Mouse (Mus musculus) adrenal gland (tissue): Measurements from ENCODE around the gene Ehbp1.

Experiments
- intact Hi-C: fragments of 180-260 bp; cut with DNase I; formaldehyde crosslinking; loops from one replicate; pipeline ENCODE4 v1.15.1; 2025

Gene Ehbp1

DNA sequence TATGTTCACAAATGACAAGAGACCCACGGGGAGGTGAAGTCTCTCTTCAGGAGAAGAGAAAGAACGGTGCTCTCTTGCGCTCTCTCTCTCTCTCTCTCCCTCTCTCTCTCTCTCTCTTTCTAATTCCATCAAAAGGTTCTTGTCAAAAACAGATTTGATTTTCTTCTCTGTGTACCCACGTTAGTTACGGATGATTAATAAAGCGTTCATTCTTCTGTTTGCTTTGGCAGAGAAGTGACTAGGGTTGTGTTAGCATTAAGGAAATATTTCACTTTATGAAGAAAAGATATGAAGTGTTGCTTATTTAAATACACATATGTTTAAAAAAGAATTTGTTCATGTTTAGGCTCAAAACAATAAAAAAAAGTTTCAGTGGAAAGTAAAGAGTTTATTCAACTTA is 143.7 kb downstream of the Ehbp1 start:
- intact Hi-C loops: no loop called here

DNA sequence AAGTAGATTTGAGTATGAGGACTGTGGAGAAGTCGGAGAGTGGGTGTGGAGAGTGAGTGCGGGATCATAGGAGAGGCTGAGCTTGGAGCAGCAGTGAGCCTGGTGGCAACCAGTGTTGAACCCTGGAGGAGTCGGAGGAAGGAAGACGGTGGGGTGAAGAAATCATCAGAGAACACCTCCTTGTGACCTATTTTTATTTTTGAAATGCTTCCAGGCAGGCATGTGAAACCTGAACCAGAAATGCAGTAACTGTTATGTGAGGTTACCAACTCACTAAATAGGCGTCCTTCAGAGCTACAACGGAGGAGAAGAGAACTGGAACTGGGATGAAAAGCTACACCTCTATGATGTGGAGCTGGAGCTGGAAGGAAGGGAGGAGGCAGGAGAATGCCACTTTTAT is 144.2 kb downstream of the Ehbp1 start:
- intact Hi-C loops: no loop called here

DNA sequence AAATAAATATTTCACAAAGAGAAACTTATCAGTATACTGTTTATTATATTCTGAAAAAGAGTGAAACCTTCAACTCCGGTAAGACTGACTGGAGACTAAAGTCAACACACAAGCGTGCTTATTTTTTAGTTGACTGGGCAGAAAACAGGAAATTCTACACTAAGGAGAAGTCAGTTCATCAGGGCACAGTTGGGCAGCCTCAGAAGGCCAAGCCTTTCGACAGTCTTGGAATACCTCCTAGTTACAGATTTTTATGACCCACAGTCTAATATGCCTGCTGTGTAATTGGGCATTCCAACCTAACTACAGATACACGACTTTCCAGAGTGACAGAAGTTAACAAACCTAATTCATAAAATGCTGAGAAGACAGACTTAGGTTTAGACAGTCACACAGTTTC is 145.3 kb downstream of the Ehbp1 start:
- intact Hi-C loops: no loop called here

DNA sequence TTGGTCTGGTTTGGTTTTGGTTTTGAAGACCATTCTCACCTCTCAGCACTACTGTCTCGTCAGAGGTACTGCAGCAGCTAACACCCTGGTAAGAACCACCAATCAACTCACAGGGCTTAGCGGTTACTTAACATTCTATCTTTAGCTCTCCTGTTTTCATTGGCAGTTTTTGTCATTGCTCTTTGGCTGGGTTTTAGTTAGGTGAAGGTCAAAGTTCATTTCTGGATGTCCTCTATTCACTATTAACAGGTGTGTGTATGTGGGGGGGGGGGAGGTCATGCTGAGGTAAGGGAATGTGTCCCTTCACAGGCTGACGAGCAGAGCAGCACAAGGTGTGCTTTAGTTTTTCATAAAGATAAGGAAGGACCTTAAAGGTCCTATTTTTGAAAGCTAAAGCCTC is 147.5 kb downstream of the Ehbp1 start:
- intact Hi-C loops: no loop called here

DNA sequence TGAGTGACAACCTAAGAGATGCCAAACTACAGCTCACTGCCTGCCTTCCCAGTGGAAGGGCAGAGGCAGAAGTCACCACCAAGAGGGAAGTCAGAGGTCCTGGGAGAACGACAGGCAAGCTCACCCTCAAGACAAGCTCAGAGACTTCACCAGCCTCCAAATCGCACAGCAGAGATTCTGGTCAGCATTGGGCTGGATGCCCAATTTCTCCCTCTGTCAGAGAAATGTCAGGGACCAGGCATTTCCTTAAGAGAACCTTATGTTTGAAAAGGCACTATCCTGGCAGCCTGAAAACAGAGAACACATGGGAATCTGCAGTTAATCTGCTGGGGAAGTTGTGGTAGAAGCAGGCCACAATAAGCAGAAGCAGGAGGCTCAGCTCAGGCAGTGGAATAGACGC is 151.5 kb downstream of the Ehbp1 start:
- intact Hi-C loops: no loop called here

DNA sequence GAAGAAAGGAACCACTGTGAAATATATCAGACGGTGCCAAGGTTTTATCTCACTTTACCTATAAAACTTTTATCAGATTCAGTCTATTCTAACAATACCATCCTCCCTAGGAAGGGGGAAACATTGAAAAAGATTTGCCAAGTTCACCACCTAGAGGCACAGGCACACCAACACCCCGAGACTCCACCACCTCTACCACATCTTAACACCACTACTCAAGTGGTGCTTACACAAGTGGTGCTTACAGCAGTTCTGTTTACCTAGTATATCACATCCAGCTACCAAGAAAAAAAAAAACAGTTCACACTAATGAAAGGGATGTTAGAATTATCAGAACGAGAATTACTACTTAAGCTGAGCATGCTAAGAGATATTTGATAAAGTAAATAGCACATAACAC is 152.1 kb downstream of the Ehbp1 start:
- intact Hi-C loops: no loop called here

DNA sequence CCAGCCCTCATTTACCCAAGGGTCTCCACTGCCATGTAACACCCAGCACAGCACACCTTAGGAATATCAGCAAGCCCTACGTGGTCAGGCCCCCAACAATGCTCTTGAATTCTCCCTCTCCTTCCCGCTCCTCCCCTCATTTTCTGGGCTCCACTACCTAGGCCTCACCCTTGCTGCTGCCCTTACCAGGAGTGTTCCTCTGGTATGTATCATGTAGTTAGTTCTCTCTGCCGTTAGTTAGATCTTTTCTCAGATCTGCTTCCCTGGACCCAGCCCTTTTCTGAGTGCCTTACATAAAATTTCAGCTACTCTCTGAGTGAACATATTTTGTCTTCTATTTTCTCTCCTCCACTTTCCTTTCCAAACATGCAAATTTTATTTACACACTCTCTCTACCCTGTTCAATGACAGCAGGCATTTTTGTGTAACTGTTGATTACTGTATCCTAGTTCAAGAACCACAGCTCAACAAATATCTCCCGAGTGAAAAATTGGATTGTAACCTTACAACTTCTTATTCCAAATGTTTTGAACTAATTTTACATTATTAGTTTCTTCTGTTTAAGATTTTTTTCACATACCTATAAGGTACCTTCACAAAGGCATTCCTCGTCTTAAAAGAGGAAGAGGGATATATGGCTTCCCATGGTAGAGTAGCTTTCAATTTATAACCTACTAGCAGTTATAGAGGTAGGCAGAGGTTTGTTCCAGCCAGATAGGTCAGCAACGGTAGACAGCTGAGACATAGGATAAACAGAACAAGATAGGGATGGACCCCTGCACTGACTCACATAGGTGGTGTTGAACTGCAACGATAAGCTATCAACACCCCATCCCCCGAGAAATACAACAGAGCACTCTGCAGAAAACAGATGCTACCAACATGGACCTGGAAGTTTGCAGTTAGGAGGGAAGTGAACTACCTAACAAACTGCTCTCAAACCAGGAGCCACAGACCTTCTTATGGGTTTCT is 160.3 kb downstream of the Ehbp1 start:
- intact Hi-C loops: no loop called here

DNA sequence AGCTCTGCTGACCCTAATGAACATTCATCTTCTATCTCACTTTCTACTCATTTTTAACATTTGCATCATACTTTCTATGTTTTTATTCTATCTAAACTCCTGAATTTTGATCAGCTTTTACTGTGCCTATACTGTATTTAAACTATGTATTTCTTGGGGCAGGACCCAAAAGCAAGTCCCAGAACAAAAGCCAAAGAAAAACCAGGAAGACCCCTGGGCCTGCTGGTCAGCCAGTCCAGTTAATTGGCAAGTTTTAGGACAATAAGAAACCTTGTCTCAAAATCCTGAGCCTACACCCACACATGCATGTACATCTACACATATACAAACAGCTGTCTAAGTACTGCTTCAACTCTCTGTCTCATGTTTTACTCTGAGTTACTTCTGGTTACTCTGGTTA is 161.9 kb downstream of the Ehbp1 start:
- intact Hi-C loops: no loop called here

DNA sequence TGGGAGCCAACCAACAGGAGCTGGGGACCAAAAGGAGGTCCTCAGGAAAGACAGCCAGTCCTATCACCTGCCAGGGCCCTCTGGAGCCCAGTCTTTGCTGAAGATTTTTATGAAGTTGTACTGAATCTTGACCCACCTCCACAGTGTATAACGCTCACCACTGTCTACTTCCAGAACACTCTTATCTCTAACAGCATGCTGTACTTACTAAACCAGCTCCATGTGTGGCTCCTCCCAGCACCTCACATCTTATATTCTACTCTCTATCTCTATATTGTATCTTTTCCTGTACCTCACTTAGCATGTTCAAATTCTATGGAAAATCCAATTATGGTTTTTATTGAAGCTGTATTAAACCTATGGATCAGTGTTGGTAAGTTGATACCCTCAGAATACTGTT is 163.5 kb downstream of the Ehbp1 start:
- intact Hi-C loops: no loop called here

DNA sequence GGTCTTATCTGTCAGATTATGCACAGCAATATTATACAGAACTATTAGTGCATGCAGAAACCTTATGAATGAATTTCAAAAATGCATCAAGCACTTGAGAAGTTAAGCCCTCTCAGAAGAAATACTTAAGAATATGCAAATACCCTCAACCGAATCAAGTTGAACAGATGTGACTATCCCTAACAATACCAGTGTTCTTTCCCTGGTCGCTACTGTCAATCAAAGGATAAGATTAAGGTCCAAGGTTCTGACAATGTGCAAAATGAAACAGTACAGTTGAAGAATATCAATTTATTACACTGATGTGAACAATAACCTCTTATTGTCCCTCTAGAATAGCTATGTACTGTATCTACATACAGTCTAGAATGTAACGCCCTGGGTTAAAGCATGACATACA is 167.8 kb downstream of the Ehbp1 start:
- intact Hi-C loops: no loop called here

DNA sequence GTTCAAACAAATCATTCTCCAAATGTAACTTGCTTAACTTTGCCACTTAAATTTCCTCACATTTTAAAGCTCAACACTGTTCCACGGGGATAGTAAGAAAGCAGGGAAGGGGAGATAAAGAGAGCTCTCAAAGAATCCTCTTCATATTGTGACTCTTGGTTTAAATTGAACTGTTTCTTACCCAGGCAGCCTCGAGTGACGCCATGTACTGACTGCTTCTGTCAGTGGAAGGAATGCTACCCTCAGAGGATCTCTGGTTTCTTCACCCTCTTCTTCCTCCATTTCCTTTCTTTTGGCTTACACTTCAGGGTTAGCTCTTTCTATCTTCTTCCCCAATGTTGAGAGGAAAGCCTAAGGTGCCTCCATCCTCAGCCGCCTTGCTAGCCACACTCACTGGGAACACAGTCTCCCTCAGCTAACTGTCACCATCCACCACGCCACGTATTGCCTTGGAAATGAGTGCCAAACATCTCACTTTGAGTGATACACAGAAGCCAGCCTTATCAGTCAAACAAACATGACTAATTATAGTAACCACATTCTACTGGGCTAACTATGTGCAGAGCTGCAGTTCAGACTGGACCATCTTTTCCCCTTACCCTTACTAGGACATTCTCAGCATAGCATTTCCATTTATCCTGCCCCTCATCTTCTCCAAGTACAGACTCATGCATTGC is 171.0 kb downstream of the Ehbp1 start:
- intact Hi-C loops: no loop called here

DNA sequence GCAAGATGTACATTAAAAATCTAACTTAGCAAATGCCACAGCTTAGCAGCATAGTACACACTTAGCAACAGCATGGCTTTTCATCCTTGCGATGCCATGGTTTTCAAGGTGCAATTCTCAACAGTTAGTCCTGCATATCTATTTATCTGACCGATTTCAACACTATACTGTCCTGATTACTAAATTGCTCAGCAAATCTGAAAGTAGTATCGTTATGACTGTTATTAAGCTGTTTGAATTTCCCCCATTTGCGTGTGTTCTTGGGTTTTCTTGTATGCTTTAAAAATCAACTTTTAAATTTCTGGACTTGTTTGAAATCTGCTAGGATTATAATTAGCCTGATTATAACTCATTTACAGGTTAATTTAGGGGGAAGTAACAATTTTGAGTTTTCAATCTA is 184.2 kb downstream of the Ehbp1 start:
- intact Hi-C loops: no loop called here

DNA sequence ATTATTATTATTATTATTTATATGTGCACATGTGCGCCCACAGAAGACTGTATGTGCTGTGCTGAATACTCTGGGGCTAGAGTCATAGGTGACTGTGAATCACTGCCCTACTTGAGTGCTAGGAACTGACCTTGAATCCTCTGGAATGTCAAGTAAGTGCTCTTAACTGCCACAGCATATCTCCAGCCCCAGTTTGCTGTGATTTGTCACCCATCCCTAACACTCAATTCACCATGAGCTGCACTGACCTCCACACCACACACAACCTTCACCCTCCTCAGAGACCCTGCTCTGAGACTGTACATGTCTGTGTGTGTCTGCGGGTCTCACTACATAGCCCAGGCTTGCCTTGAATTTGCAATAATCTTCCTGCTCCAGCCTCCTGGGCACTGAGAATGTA is 185.9 kb downstream of the Ehbp1 start:
- intact Hi-C loops: no loop called here

DNA sequence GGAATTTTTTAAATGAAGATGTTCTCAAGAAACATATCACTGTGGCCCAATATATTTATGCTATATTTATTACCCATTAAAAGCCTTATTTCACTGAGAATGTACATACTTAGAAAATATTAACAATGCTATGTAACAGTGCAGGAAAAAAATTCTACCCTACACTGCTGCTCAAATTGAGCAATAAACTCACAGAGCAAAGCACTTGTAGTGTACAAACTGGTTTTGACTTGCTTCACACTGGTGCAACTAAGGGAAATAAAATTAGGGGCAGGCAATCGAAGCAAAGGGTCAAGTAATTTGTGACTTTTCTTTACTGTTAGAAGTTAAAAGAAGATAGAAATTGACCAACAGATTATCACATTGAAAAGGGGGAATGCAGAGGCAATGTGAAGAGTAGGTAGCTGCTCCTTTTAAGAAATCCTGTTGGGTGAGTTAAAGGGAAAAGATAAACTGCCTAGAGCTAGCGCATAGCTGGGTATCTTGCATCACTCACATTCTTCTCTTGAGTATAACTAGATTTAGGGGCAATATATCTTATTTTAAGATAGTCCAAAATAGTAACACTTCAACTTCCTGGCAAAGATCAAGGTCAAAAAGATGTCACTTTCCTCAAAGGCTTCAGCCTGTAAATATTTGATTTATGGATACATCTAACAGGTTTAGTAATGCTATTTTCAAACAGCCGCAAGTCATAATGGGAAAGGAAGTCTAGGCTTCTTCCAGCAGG is 186.6 kb downstream of the Ehbp1 start:
- intact Hi-C loops: no loop called here

DNA sequence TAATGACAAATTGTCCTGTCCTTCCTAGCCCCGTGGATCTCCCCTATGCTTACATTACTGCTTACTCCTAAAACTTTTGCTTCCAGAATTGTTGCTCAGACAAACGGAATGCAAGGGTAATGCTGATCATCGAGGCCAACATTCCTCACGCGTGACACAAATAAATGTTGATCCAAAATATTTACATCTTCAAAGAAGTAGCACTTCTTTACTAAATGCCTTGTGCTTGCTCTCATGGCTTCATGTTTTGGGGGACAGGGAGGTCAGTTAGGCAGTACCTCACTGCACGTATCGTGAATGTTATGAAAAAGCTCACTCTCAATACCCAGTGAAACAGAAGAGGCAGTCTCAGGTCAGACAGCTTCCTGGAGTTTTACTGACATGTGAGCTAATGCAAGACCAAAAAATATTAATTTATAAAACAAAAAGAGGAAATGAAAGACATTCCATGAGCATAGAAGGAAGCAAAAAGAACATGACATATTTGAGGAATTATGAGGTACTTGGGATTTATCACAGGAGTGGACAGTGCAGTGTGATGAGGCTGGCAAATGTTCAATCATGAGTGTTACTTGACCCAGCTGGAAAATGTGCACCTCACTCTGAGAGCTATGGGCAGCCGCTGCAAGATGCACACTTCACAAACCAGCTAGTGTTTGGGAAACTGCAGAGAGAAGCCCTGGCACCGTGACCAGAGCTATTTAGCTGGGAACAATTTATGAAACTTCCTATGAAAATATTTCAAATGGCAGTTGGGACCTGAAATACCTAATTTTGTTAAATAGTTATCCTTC is 187.4 kb downstream of the Ehbp1 start:
- intact Hi-C loops: no loop called here

DNA sequence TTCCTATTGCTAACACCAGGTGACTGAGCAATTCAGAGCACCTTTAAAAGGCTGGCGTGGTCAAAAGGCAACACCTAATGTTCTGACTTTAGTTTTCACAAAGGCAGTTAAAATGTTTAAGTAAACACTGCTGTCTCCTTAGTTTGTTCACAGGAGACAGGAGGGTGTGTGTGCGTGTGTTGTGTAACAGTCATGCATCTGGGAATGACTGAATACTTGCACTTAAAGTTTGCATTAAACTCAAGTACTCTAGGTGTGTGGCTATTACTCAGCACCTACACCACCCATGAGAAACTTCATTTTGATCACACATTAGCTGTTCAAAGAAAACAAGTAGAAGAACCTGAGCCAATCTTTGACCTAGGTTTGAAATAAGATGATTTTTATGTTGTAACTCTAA is 201.4 kb downstream of the Ehbp1 start:
- intact Hi-C loops: no loop called here

DNA sequence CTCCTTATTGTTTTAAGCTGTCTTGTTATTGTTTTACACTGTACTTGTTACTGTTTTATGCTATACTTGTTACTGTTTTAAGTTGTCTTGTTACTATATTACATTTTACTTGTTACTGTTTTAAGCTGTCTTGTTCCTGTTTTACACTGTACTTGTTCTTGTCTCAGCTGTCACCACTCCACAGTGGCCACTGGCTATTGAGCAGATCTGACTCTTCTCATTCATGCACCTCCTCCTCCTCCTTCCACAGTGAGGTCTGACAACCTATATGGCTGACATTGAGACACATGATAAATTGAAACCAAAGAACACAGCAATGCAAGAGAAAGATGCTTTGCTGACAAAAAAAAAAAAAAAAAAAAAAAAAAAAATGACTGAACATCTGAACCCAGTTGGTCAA is 203.6 kb downstream of the Ehbp1 start:
- intact Hi-C loops: no loop called here

DNA sequence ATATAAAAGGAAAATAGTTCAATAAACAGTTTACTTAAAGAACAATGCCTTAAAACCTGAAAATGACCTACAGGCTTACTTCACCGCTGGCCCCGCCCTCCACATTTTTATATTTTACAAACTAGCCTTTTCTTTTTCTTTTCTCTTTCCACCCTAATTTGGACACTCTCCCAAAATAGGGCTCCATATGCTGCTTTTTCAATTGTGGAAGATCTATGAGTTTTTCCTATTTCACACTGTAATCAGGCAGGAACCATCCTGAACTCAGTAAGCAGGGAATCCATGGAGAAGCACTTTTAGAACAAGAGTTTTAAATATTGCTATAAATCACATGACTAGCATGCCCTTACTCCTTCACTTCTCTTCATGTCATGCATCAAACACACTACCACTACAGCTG is 216.9 kb downstream of the Ehbp1 start:
- intact Hi-C loops: no loop called here

DNA sequence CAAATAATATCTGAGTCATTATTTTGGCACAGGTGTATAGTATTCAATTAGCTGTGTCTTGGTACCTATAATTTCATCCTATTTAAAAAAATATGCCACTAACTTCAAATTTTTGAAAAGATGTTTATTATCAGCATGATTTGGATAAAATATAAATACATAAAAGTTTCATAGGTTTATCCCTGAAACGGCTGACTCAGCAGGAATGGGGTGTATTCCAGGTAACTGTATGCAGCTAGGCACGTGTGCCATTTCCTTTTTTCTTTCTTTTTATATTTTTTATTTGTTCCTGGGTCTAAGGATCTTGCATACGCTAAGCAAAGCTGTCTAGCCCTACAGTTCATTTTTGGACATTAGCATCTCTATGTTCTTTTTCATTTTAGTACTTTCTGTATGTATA is 223.2 kb downstream of the Ehbp1 start:
- intact Hi-C loops: no loop called here

DNA sequence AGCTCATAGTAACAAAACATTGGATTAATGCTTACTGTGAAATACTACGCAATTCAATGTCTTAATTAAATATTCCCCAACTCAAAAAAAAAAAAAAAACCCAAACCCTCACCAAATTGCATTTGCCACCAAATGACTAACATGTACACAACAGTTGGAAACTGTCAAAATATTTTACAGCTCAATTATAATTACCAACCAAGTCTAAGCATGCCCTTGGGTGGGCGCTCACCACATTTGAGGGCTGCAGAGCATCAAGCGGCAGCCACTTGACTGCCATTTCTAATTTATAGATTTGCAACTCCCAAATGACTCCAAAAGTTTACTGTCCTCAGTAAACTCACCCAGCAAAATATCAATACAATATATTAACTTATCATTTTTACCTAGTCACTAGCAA is 229.9 kb downstream of the Ehbp1 start:
- intact Hi-C loops: no loop called here

DNA sequence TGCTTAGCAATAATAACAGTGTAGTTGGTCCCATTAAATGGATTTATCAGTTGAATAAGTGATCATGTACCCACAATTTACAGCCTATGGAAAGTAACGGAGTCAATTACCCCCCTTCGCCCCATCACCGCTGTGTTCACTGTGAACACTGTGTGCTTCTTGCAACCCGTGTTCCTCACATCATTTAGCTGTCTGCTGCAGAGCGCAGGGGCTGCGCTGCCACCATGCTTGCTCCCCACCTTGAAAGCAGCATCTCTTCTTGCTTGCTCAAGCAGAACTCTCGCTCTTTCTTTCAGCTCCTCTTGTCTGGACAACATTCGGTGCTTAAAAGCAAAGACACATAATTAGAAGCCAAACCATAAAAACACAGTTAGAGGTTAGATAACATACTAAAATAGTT is 252.7 kb downstream of the Ehbp1 start:
- intact Hi-C loops: no loop called here
